Mouse (Mus musculus) erythroblast, adult 5-6 weeks (primary cell): Measurements from ENCODE around the gene Tent5b. TPM values are rescaled to one million over a fixed set of nuclear protein-coding genes. Genes with fewer than 3 reads are reported as not detected.
A peak's percentile ranks its signal among the peaks of the same experiment; 100 is the strongest.

Source experiments
- ATAC-seq: replicated peaks from 2 replicates; pipeline ENCODE4 v1.8.0; 2016; ENCODE audit warnings: moderate number of reproducible peaks, mild to moderate bottlenecking, moderate TSS enrichment, inconsistent platforms; ENCODE audit not compliant: poor library complexity, low FRiP score, severe bottlenecking
- total RNA-seq, 2 experiments: library from RNA; stranded (forward) in 1 of 2; stranded (reverse) in 1 of 2; fragments of 150-400 nt in 1 of 2; fragments of 200-764, 138-1000 nt in 1 of 2; gene quantifications; 2 replicates each; pipeline versions ENCODE4 v1.2.3 to v1.2.4; 2015 to 2017; ENCODE audit warnings: low replicate concordance in 2 of 2

Gene Tent5b
- not detected in 2 replicates for total RNA-seq (2015; ENCODE audit: low replicate concordance)
- total RNA-seq (2017; ENCODE audit: low replicate concordance): not detected in 2 replicates

DNA sequence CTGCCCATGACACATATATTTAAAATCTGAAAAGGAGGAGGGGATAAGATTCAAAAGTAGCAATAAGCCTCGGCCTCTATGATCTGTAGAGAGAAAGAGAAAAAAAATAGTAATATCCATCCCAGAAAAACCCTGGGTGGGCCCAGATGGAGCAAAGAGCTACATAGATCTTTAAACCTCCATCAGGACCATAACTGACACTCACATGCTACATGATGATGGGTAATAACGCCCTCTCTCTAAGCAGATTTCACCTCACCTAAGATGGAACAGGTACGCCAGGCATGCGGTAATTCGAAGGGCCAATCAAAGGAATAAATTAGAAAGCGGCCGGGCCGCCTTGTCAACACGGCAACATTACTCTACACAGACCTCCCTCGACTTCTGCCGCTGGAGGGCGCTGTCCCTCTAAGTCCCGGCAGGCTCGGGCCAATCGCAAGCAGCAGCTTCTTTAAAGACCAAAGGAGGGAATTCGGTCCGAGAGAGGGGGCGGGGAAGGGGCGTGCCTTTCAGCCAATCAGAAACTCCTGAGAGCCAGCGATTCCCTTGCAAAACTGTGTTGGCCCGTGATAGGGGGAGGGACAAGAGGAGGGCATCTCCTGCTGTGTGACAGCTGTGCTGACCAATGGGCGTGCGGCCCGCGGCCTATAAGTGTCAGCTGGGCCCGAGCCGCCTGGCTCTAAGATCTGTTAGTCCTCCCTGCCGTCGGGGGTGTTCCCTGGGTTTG lies at the start of gene Tent5b:
Tent5b (plus strand) TSS at position 675 of the 727 bp plus-strand sequence.
- ATAC-seq: peak; percentile 92

DNA sequence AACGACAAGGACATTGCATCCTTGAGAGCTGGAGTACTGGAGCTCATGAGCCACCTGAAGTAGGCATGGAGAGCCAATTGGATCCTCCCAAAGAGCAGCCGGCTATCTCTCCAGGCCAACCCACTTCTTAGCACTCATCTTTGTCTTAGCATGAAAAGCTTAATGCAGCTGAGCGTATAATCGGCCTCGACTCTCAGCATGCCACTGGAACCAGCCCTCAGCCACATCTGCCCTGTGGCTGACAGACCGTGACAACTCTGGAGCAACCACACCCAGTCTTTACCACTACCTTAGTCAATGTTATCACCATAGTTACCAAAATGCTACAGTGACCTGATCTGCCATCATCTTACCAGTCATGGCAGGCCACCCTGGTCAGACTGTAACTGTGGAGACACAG lies 48.4 kb upstream of the Tent5b start:
- ATAC-seq: no peak

DNA sequence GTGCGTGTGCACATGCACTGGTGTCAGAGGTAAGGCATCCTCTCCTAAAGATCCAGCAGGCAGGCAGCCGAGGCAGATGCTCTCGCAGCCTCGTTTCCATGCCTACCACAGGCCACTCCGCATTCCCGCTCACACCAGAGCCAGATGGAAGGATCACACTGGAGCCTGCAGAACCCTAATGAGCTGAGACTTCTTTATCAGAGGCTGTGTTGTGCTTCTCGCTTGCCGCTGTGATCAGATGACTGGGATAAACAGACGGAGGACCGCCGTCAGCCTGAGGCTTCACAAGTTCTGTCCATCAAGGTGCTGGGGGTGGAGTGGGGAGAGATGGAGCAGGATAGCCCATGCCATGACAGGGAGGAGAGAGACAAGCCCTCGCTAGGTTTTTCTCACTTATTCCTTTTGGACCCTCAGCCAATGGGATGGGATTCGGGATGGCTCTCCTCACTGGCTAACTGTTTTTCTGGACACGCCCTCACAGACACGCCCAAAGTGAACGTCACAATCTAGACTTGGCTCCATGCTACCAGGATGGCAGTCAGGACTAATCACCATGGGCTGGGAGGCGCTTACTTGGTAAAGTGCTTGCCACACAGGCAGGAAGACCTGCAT lies 47.3 kb upstream of the Tent5b start:
- peak; percentile 36; the same call in 1 of the 2 replicates for ATAC-seq

DNA sequence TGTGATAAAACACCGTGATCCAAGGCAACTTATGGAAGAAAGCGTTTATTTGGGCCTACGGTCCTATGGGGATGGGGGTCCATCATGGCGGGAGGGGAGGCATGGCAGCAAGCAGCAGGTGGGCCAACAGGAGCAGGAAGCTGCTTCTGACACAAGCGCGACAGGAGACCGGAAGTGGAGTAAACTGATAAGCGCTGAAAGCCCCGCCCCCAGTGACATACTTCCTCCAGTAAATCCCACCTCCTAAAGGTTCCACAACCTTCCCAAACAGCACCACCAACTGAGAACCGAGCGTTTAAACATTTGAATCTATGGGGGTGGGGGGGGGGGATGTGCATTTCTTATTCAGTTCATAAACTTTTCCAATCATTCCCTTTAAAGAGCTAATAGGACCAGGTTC lies 44.0 kb upstream of the Tent5b start:
- ATAC-seq: no peak

DNA sequence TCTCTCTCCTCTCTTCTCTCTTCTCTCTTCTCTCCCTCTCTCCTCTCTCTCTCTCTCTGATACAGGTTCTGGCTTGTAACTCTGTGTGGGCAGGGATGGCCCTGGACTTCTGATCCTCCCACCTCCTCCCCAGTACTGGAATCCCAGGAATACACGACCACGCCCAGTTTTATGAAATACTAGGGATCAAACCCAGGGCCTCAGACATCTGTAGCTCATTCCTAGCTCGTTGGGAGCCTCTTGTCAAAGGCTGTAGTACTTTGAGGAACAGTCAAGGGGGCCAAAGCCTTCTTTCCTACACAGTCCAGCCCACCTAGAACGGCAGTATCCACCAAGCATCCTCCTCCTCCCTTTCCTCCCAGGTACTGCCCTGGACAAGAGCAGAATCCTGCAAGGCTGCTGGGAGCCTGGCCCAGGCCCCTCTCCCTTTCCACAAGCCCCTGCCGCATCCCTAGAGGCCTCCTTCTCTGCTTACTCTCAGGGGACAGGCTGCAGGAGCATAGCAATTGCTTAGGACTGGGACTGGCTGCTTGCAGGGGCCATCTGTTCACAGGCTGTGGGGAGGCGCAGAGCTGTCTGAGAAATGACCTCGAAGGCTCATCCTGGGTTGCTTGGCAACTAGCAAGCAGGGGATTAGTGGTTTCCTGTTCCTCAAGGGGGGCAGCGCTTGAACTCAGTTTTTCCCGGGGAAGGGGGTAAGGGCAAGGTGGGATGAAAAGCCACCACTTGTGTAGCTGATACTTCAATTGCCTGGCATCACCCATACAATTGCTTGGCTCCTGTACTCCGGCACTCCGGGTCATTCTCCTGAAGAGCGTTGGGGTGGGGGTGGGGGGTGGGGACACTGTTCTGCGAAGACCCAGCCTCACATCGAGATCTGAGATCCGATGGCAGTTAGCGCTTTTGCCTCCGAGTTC lies 40.2 kb upstream of the Tent5b start:
- ATAC-seq: no peak

DNA sequence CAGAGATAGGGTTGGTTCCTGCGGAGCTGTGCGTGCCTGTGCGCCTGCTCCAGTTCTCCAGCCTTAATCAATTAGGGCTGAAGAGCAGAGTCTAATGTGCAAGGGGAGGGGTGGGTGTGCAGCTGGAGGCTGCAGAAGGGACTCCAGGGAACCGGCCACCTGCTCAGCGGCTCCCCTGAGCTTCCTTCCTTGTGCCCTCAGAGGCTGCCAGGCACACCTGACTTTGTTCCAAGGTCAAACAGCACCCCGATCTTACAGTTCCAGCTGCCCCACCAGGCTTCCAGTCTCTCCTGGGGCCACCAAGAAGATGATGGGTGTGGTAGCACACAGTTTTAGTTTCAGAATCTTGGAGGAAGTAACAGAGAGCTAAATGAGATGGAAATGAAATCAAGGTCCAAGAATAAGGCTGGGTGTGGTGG lies 39.5 kb upstream of the Tent5b start:
- no peak for ATAC-seq

DNA sequence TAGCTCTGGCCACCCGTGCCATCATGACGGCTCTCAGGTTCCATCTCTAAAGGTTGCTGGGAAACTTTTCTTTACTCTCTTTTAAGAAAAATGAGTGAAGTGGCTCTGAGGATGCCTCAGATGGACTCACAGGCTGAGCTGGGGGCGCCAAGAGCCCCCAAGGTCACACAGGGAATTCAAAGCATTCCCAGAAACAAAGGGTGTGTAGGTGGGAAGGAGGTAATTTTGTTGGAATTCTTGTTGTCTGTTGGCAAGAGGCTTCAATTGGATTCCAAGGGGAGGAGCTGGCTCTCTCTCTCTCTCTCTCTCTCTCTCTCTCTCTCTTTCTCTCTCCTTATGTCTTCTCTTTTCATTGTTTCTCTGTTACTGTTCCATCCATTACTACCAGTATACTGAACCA lies 37.7 kb upstream of the Tent5b start:
- ATAC-seq: no peak

DNA sequence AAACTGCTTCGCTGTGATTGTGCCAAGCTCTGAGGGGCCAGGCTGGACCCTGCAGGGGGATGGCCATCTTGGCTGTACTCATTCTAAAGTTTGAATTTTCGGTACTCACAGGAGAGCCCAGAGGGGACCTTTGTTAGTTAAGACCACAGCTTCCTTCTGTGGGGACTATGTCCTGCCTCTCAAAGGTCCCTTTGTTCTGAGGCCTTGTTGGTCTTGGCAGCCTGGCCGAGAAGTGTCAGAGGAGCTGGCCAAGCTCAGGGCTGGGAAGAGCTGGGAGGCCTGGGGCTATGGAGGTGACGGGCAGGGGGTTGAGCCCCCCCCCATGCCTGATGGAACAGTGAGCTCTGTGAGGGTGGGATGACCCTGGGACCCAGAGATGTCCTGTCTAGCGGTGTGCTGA lies 36.8 kb upstream of the Tent5b start:
- ATAC-seq: no peak

DNA sequence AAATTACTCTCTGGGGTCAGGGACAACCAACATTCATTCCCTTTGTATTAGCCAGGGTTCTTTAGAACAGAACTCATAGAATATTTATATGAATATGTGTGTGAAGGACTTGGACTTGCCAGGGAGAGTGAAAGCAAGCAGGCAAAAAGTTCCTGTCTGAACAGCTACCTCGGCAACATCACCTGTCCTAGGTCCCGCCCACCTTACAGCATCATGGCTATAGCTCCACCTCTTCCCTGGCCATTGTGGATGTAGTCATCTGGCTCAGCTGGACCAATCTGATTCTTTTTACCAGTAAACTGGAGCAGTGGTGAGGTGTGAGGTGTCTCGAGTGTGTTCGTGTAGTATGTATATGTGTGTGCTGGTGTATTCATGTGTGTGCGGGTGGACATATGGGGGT lies 34.2 kb upstream of the Tent5b start:
- no peak for ATAC-seq

DNA sequence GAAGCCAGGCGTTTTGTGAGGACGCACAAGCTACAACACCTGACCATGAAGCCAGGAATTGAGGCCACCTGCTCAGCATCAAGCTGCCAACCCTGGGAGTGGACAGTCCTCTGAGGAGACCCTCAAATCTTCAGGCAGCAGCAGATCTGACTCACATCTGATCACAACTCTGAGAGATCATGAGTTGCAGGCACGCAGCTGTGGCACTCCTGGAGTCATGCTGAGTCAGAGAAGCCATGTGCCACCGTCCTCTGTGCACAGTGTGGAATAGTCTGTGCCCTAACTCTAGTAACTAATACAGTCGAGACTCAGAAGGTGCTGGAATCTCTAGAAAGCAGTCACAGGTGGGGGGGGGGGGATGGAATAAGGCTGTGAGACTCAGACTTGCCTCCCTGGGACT lies 32.6 kb upstream of the Tent5b start:
- no peak for ATAC-seq

DNA sequence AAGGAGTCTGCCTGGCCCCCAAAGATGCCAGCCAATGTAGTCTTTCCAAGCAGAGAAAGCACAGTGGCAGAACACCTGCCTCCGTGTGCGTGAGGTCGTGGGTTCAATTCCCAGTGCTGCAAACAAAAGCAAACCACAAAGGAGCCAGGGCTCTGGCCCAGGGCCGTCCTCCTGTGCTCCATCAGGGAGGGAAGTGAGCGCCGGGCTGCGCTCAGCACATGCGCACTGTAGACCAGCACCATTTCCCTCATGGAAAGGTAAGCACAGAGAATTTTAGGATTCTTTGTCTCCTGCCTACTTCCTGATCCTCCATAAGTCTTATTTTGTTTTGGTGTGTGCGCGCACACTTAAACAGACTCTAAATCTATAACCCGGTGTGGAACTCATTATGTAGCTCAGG lies 32.0 kb upstream of the Tent5b start:
- ATAC-seq: no peak

DNA sequence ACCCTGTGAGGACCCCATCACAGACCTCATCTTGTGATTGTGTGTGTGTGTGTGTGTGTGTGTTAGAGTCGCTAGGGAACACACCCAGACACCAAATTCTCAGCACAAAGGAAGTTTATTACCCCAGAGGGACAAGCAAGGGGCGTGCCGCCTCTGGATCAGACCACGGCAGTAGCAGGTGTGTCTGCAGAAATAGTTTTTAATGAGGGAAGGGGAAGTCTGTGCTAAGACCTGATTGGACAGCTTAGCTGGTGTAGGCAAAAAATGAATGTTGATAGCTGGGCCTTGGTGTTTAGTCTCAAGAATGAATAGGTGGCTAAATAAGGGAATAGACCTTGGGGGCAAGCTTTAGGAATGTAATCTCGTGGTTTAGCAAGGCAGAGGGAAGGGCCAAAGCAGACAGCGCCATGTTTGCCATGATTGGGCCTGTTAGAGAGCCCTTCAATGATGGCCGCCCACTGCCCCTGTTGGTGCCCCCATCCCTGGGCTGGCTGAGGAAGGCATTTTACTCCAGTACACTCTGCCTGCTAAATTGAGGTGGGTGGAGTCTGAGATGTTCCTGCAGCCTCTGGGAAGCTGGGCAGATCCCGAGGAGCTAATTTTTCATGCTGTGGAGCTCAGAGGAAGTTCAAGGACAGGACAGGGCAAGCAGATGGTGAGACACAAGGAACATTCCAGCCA lies 31.1 kb upstream of the Tent5b start:
- ATAC-seq: no peak

DNA sequence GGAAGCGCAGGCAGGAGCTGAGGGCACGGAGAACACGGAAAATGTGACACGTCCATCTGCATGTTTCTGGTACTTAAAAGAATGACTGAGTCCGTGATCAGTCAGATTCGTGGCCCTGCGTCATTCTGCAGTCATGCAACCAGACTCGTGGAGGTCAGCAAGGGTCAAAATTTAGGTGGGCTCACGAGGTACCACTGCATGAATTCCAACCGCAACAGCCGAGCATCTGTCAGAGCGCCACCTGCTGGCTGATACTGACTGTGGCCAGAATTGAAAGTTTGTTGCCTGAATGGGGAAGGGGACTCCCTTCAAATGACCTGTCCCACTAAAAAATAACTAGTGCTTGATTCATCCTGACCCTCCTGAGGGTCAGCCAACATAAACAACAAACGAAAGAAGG lies 30.2 kb upstream of the Tent5b start:
- no peak for ATAC-seq

DNA sequence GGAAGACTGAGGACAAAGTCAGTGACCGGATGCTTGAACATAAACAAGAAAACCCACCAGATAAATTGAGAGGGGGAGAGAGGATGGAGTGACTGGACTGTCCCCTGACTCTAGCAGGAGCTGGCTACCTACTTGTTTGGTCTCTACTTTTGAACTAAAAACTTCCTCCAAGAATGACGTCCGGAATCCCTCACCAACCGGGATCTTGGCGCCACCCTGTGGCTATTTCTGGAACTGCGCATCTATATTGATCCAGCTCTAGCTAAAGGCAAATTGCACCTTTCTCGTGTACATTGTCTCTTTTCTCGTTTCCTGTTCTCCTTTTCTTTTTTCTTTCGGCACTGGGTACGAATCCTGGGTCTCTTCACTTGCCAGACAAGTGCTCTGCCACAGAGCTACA lies 28.4 kb upstream of the Tent5b start:
- peak; percentile 69 for ATAC-seq

DNA sequence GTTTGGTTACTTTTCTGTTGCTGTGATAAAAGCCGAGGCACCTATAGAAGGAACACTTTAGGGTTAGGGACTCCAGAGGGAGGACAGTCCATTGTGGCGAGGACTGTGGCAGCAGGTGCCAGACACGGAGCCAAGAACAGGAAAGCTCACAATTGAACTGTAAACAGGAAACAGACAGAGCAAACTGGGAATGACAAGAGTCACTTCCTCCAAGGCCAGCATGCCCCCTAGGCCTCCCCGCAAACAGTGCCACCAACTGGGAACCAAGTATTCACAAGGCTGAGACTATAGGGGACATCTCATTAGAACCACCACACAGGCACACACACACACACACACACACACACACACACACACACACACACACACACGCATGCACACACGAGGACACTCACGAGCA lies 27.5 kb upstream of the Tent5b start:
- no peak for ATAC-seq

DNA sequence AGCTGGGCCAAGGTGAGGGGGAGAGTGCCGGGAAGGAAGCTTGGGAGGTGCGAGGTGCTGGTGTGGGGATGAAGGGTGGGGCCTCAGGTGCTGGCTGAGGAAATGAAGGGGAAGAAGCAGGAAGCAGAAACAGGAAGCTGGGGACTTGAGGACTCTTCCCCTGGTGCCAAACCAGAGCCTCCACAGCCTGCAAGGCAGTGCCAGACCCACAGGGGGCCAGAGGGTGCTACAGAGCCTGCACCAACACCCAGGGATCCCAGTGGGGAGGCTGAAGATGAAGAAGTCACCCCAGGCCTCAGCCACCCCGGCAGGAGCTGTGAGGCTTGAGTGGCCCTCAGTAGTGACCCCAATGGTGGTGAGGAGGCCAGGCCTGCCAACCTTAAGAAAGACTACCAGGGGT lies 21.9 kb upstream of the Tent5b start:
- ATAC-seq: no peak

DNA sequence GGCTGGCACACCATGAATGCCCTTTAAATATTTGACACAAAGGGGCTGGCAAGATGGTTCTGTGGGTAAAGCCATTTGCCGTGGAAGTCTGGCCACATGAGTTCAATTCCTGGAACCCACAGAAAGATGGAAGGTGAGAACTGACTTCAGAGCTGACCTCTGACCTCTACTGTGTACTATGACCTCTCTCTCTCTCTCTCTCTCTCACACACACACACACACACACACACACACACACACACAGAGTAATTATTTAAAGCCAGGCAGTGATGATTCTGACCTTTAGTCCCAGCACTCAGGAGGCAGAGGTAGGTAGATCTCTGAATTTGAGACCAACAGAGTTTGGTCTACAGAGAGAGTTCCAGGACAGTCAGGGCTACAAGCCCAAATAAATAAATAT lies 19.9 kb upstream of the Tent5b start:
- no peak for ATAC-seq

DNA sequence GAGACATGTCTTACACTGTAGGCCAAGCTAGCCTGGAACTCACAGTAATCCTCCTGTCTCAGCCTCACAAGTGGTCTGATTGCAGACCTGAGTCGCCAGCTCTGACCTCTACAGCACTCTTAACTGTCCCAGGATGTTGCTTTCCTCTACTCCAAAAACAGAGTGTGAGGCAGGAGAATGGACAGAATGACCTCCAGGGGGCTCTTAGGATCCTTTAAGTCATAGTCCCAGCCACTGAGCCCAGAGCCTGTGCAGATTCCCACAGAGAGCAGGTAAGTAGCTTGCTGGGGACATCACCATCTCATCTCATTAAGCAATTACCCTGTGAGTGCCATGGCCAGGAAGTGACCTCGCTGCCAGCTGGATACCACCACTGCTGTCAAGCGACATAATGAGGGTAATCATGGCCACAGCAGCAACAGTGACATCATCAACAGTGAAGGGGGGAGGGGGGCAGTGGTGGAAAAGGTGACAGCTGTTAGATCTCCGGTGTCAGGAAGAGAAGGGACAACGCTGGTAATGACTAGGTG lies 19.1 kb upstream of the Tent5b start:
- ATAC-seq: no peak

DNA sequence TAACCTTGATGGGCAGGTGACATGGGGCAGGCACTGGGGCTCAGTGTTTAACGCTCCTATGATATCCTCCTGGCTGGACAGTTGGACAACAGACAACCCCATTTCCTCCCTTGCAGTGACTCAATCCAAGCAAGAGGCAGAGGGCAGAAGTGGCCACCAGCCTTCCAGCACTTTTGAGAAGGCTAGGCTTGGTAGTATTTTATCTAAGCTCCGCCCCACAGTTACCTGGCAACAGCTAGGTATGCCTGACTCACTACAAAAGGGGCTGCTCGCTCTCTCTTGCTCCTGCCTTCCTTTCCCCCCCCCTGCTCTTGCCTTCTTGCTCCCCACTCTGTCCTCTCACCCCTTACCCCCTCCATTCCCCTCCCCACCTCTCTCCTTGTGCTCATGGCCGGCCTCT lies 18.6 kb upstream of the Tent5b start:
- ATAC-seq: no peak

DNA sequence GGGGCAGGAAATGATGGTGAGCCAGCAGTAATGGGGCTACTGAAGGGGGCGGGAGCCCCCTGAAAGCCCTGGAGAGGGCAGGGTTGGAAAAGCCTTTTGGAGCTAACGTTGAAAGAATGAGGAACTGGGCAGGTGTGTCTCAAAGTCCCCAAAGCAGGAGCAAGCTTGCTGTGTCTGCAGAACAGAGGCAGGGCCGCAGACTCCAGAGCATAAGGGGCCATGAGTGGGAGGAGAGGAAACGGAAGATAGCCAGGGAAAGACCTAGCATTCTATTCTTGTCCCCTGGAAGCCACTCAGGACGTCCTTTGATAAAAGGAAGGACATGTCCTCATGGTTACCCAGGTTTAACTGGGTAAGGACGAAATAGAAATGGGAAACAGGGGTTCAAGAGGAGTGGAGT lies 16.7 kb upstream of the Tent5b start:
- ATAC-seq: no peak
